Mouse (Mus musculus) C3H10T1/2 (cell line): ENCODE data around the gene Olfr201. TPM values are rescaled to one million over a fixed set of nuclear protein-coding genes. Genes with fewer than 3 reads are reported as not detected.

Experiments used
- polyA plus RNA-seq, 2 experiments: library from polyadenylated mRNA; unstranded; fragments of >200 nt; fragmentation: generic; extraction: Trizol; gene quantifications; one replicate each; pipeline ENCODE4 v1.2.1; 2012; ENCODE audit warnings: missing spikeins in 2 of 2

Gene Olfr201
- not detected for polyA plus RNA-seq

GRCm38 (mm10) chr16:59272532-59272931, at the start of gene Olfr201:
TSS of gene Olfr201 (minus strand) at chr16:59272632.

GRCm38 (mm10) chr16:59318148-59318547, 45.7 kb upstream of the Olfr201 start, which contains the start of gene Olfr204:
TSS of gene Olfr204 (minus strand) at chr16:59318248.

GRCm38 (mm10) chr16:59298581-59298980, 26.1 kb upstream of the Olfr201 start, which contains the start of gene Olfr203:
TSS of gene Olfr203 (plus strand) at chr16:59298881.

GRCm38 (mm10) chr16:59286693-59287092, 14.3 kb upstream of the Olfr201 start, which contains the start of gene Olfr202:
TSS of gene Olfr202 (minus strand) at chr16:59286793.

GRCm38 (mm10) chr16:59219667-59220066, 52.8 kb downstream of the Olfr201 start, which contains the start of gene Olfr199:
TSS of gene Olfr199 (minus strand) at chr16:59219767.

Other genes with a start within 250 kb of the Olfr201 start
- gene Olfr186, start 242.3 kb downstream of the Olfr201 start, polyA plus RNA-seq: not detected
- gene Olfr187, start 232.9 kb downstream of the Olfr201 start, polyA plus RNA-seq: not detected
- gene Olfr190, start 194.6 kb downstream of the Olfr201 start, polyA plus RNA-seq: not detected
- gene Olfr191, start 182.8 kb downstream of the Olfr201 start, polyA plus RNA-seq: not detected
- not detected for gene Olfr193, start 160.8 kb downstream of the Olfr201 start, polyA plus RNA-seq
- not detected for gene Olfr194, start 151.6 kb downstream of the Olfr201 start, polyA plus RNA-seq
- gene Olfr195, start 125.6 kb downstream of the Olfr201 start, polyA plus RNA-seq: not detected
- not detected for gene Olfr196, start 102.2 kb downstream of the Olfr201 start, polyA plus RNA-seq
- gene Olfr198, start 69.1 kb downstream of the Olfr201 start, polyA plus RNA-seq: not detected
- gene Olfr199, start 52.9 kb downstream of the Olfr201 start, polyA plus RNA-seq: not detected
- not detected for gene Olfr202, start 14.2 kb upstream of the Olfr201 start, polyA plus RNA-seq
- gene Olfr203, start 26.2 kb upstream of the Olfr201 start, polyA plus RNA-seq: not detected
- gene Olfr204, start 45.6 kb upstream of the Olfr201 start, polyA plus RNA-seq: not detected
- gene Olfr205, start 58.5 kb upstream of the Olfr201 start, polyA plus RNA-seq: not detected
- not detected for gene Olfr206, start 76.6 kb upstream of the Olfr201 start, polyA plus RNA-seq
- gene Olfr209, start 91.4 kb upstream of the Olfr201 start, polyA plus RNA-seq: not detected
- not detected for gene Gabrr3, start 134.7 kb upstream of the Olfr201 start, polyA plus RNA-seq
- 1 to 10 TPM; 4.4 to 7.5 TPM for gene Riox2, start 199.1 kb upstream of the Olfr201 start, polyA plus RNA-seq